Mouse (Mus musculus) neural tube, embryonic 13.5 days (tissue): ENCODE data around the gene Dis3l2. TPM values are rescaled to one million over a fixed set of nuclear protein-coding genes. Genes with fewer than 3 reads are reported as not detected.

Source experiments
- ATAC-seq: fragments of 200-750 bp; cut with Nextera tagmentation; 2 replicates; pipeline ENCODE4 v1.8.0; 2017; ENCODE audit warnings: low read depth, mild to moderate bottlenecking, moderate TSS enrichment, moderate library complexity
- H3K27ac ChIP-seq: fragments of 300-500 bp; sonication (generic); replicated peaks from 2 replicates; pipeline ENCODE4 v1.5.1; 2015; ENCODE audit warnings: moderate library complexity, mild to moderate bottlenecking, inconsistent platforms
- H3K27me3 ChIP-seq: fragments of 300-500 bp; sonication (generic); 2 replicates; pipeline ENCODE4 v1.6.1; 2015; ENCODE audit warnings: mild to moderate bottlenecking, inconsistent platforms
- H3K36me3 ChIP-seq: fragments of 300-500 bp; sonication (generic); 2 replicates; pipeline ENCODE4 v1.6.1; 2015; ENCODE audit warnings: mild to moderate bottlenecking, inconsistent platforms
- H3K4me1 ChIP-seq: fragments of 300-500 bp; sonication (generic); replicated peaks from 2 replicates; pipeline ENCODE4 v1.6.1; 2015; ENCODE audit warnings: inconsistent platforms
- H3K4me2 ChIP-seq: fragments of 300-500 bp; sonication (generic); 2 replicates; pipeline ENCODE4 v1.6.1; 2015; ENCODE audit warnings: inconsistent platforms, mild to moderate bottlenecking, moderate library complexity
- H3K4me3 ChIP-seq: fragments of 300-500 bp; sonication (generic); 2 replicates; pipeline ENCODE4 v1.5.1; 2015; ENCODE audit warnings: mild to moderate bottlenecking, inconsistent platforms
- H3K9ac ChIP-seq: fragments of 300-500 bp; sonication (generic); 2 replicates; pipeline ENCODE4 v1.6.1; 2015; ENCODE audit warnings: moderate library complexity, mild to moderate bottlenecking, inconsistent platforms
- H3K9me3 ChIP-seq: fragments of 300-500 bp; sonication (generic); 2 replicates; pipeline ENCODE4 v1.6.1; 2016; ENCODE audit warnings: inconsistent platforms
- WGBS: fragments of 180-500 bp; shearing (Covaris S2); methylation state at CpG from one replicate; pipeline ENCODE4 v1.1.7; 2015; 5-methylcytosine and 5-hydroxymethylcytosine counted together
- polyA plus RNA-seq: library from polyadenylated mRNA; unstranded; fragments of >200 nt; fragmentation: Nextera tagmentation; extraction: Ambion mirVana; gene quantifications from 2 replicates; pipeline ENCODE4 v1.2.1, GENCODE M21; 2015

Dis3l2 gene
- polyA plus RNA-seq, 1 experiment from 2014 or later: 35.5 TPM

DNA sequence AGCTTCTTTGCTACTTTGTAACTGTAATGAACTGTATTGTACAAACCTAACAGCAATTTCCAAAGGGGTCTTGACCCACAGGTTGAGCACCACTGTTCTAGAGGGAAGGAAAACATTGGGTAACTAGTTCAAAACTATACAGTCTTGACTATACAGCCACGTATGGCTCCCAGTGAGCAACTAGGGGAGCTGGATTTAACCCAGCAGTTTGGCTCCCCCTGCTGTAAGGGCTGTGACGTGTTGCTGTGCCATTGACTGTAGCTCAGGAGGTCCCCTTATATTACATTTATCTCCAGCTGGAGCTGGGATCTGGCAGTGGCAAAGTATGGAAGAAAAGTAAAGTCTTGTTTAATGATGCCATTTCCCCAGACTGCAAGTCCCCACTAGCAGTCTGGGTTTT is 4.9 kb upstream of the Dis3l2 start:
- WGBS: 39% methylated on average over 2 of the region's 2 CpGs
- no peak overlapping the region for H3K4me3 ChIP-seq

DNA sequence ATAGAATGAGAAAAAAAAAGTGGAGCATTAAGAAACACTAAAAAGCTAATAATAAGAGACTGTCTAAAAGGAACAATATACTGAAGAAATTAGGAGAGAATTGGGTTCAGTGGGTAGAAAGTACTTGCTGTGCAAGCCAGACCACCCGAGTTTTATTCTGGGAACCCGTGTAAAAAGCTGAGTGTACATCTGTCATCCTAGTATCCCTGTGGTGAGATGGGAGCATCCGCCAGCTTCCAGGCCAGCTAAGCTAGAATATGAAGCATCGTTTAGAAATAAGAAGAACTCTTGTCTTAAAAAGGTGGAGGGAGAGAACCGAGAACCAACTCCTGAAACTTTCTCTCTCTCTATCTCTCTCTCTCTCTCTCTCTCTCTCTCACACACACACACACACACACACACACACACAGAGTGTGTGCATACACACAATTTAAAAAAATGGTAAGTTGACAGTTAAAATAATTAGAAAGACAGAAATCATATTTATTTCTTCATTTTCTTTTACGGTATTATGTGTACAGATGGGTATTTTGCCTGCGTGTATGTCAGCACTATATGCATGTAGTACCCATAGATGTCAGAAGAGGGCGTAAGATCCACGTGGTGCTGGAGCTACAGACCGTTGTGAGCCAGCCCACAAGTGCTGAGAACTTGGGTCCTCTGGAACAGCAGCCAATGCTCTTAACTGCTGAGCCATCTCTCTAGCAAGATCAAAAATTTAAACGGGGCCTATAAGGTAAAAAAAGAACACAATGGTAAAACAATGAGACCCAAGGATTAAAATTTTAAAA is 4.1 kb upstream of the Dis3l2 start:
- no peaks in the 10 kb centered on the region for H3K9me3 ChIP-seq
- H3K9ac ChIP-seq: no peak overlapping the region
- H3K4me3 ChIP-seq: no peak overlapping the region
- H3K36me3 ChIP-seq: no peaks in the 10 kb centered on the region
- H3K27me3 ChIP-seq: no peaks in the 10 kb centered on the region
- WGBS: 69% methylated on average over 11 of the region's 11 CpGs
- no peak overlapping the region for H3K4me2 ChIP-seq
- H3K27ac ChIP-seq: no peak overlapping the region
- no peak for ATAC-seq
- H3K4me1 ChIP-seq: peaks cover 11% of the 10 kb centered on the region

More for the DNA sequence above, 4.9 kb upstream of the Dis3l2 start:
- Histone ChIP-seq H3K36me3 (no peaks in the 10 kb centered on the region), H3K9me3 (no peaks in the 10 kb centered on the region), H3K27ac (no peak overlapping the region), H3K27me3 (no peaks in the 10 kb centered on the region), H3K4me1 (peaks cover 6% of the 10 kb centered on the region), H3K9ac (no peak overlapping the region), H3K4me2 (no peak overlapping the region)
- no peak for ATAC-seq

DNA sequence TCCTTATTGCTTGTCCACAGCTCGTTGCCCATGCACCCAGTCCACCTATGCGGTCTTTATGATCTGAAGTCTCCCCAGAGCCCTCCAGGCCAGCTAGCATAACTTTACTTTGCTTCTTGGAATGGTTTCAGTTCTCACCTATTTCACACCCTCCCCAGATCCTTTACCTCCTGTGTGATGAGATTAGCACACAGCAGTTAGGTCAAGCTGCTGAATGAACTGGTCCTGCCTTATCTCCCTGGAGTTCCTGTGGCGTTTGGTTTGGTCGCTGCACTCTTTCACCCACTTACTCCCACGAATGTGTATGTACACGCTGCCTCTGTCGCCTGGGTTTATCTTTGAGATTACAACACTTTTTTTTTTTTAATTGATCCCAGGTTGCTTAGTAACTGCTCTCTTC is 3.2 kb upstream of the Dis3l2 start:
- Histone ChIP-seq H3K36me3 (no peaks in the 10 kb centered on the region), H3K9ac (no peak overlapping the region), H3K27me3 (no peaks in the 10 kb centered on the region), H3K27ac (no peak overlapping the region), H3K9me3 (no peaks in the 10 kb centered on the region), H3K4me3 (no peak overlapping the region), H3K4me1 (peaks cover 19% of the 10 kb centered on the region), H3K4me2 (no peak overlapping the region)
- ATAC-seq: no peak
- WGBS: 91% methylated on average over 7 of the region's 7 CpGs

DNA sequence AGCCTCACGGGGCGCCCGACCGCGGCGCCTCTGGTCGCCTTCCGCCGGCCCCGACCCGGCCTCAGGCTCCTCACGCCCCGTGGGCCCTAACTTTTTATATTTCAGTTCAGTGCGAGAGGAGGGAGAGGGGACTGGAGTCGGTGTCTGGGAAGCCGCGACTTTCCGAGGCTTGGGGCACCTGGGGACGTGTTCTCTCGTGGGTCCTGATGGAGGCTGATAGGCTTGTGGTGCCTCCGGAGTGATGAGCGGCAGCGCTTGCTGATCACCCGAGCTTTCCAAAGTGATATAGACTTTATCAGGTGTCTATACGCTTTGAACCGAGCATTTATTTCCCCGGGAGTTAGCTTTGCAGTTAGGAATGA is 338 bp downstream of the Dis3l2 start:
- peak overlapping the region; percentile 82 for H3K4me3 ChIP-seq
- ATAC-seq: no peak; the same call in 1 of the 2 replicates
- H3K4me1 ChIP-seq: peaks cover 27% of the 10 kb centered on the region
- peak overlapping the region; percentile 93 for H3K9ac ChIP-seq
- H3K27me3 ChIP-seq: no peaks in the 10 kb centered on the region
- peak overlapping the region; percentile 68 for H3K4me2 ChIP-seq
- H3K27ac ChIP-seq: peak overlapping the region; percentile 91
- H3K36me3 ChIP-seq: no peaks in the 10 kb centered on the region
- under 1% methylated on average over 27 of the region's 27 CpGs for WGBS
- H3K9me3 ChIP-seq: no peaks in the 10 kb centered on the region

DNA sequence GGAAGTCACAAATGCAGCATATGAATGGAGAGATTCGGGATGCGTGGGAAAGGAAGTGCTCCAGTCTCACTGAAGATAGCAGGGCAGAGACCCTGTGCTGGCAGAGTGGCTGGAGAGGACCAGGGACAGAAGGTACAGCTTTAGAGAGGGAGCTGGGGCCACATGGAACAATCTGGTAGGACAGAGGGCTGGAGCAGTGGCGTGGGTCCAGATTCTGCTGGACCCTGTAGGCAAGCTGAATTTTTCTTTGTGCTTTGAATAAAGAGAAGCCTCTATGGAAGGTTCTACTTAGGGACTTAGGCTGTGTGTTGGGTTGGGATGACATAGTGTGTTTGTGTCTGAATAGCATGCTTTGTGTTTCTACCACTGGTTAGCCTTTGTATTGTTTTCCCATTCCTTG is 1.9 kb downstream of the Dis3l2 start:
- Histone ChIP-seq H3K4me2 (0 out of 2 replicates have a peak overlapping the region, but pooled peaks have one; percentile 68), H3K4me1 (peaks cover 27% of the 10 kb centered on the region), H3K27ac (no peak overlapping the region), H3K27me3 (no peaks in the 10 kb centered on the region), H3K9ac (peak overlapping the region; percentile 34; the same call in 1 of the 2 replicates), H3K4me3 (0 out of 2 replicates have a peak overlapping the region, but pooled peaks have one; percentile 4), H3K9me3 (no peaks in the 10 kb centered on the region), H3K36me3 (no peaks in the 10 kb centered on the region)
- no peak for ATAC-seq
- WGBS: 77% methylated on average over 3 of the region's 3 CpGs

DNA sequence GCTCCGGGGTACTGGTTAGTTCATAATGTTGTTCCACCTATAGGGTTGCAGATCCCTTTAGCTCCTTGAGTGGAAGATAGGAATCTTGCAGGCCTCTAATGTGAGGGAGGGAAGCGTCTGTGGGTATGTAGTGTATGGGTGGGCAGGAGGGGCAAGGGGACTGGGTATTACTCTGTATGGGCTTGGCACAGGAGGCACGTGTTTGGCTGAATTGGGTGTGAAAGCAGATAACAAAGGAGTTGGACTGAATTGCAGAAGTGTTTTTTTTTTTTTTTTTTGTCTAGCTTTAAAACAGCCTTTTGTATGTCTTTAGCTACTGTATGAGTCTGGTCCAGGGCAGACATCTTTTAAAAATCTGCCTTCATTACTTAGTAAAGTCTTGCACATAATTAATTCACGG is 5.9 kb downstream of the Dis3l2 start:
- no peaks in the 10 kb centered on the region for H3K9me3 ChIP-seq
- no peaks in the 10 kb centered on the region for H3K36me3 ChIP-seq
- H3K4me1 ChIP-seq: peaks cover 17% of the 10 kb centered on the region
- 67% methylated on average over 4 of the region's 4 CpGs for WGBS
- no peaks in the 10 kb centered on the region for H3K27me3 ChIP-seq
- no peak overlapping the region for H3K27ac ChIP-seq
- no peak overlapping the region for H3K4me3 ChIP-seq
- no peak for ATAC-seq
- no peak overlapping the region for H3K9ac ChIP-seq
- no peak overlapping the region for H3K4me2 ChIP-seq

DNA sequence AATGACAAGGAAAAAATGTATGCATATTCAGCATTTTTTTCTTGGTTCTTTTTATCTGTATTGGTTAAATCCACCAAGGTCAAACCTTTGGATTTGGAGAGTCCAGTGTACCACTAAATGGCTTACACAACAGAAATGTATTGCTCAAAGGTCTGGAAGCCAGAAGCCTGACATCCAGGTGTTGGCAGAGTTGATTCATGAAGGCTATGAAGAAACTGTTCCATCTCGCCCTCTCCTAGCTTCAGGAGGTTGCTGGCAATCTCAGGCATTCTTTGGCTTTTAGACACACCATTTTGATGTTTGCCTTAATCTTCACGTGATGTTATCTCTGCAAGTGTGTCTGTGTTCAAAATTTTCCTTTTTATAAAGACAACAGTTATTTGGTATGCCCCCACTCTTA is 8.4 kb downstream of the Dis3l2 start:
- H3K4me3 ChIP-seq: no peak overlapping the region
- H3K27me3 ChIP-seq: no peaks in the 10 kb centered on the region
- H3K36me3 ChIP-seq: no peaks in the 10 kb centered on the region
- no peak overlapping the region for H3K4me2 ChIP-seq
- ATAC-seq: no peak
- 97% methylated on average over 2 of the region's 2 CpGs for WGBS
- no peaks in the 10 kb centered on the region for H3K4me1 ChIP-seq
- H3K9me3 ChIP-seq: no peaks in the 10 kb centered on the region
- H3K9ac ChIP-seq: no peak overlapping the region
- no peak overlapping the region for H3K27ac ChIP-seq

DNA sequence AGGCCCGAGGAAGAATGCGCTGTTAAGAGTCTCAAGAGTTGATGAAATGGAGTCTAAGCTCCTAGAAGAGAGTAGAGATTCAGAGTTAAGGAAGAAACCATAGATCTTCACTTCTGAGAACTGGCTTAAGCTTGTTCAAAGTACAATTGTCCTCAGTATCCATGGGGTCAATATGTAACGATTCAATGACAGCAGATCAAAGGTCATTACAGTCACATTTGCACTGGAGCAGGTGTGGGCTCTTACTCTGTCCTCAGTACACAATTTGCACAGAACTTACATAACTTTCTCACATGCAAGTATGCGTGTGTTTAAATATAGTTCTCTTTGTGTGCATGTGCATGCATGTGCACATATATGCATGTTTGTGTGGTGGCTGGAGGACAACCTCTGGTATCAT is 9.4 kb downstream of the Dis3l2 start:
- Histone ChIP-seq H3K4me3 (no peak overlapping the region), H3K27ac (no peak overlapping the region), H3K9me3 (no peaks in the 10 kb centered on the region), H3K4me2 (no peak overlapping the region), H3K36me3 (no peaks in the 10 kb centered on the region), H3K4me1 (no peaks in the 10 kb centered on the region), H3K27me3 (no peaks in the 10 kb centered on the region), H3K9ac (no peak overlapping the region)
- WGBS: 94% methylated on average over 4 of the region's 4 CpGs
- ATAC-seq: no peak

DNA sequence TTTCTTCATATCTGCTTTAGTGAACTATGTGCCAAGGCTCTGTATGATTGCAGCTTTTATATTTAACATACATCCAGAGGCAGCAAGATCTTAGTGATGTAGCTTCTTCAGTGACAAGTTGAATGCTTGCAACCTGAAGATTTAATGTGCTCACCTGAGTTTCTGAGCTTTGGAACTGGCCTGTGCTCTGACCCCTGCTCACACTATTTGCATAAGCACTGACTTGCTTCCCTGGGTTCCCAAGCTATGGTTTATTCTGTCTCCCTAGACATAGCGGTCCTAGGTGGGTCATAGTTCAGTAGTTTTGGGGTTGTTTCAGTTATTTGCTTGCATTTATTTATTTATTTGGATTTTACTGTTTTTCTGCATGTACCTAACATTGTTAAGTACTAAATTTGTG is 14.6 kb downstream of the Dis3l2 start:
- Histone ChIP-seq H3K4me2 (no peak overlapping the region), H3K36me3 (no peaks in the 10 kb centered on the region), H3K27ac (no peak overlapping the region), H3K27me3 (no peaks in the 10 kb centered on the region), H3K9me3 (no peaks in the 10 kb centered on the region), H3K4me1 (no peaks in the 10 kb centered on the region), H3K9ac (no peak overlapping the region), H3K4me3 (no peak overlapping the region)
- WGBS: 96% methylated on average over 1 of the region's 1 CpGs
- no peak for ATAC-seq

DNA sequence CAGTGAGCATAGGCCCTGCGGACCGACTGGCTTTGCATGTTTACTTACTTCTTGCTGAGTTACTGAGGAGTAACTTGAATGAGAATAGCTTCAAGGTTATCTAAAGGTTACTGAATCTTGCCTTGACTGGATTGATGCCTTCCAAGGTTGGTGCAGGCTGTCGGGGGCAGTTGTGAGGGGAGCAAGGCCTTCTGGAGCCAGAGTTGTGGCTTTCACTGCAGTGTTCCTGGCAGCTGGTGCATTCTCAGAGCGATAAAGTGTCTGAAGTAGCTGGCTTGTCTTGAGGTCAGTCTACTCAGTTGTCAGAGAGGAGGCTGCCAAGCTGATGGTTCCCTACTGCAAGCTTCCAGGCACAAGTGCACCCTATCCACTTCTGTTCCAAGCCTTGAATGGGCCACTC is 15.8 kb downstream of the Dis3l2 start:
- ATAC-seq: no peak
- no peak overlapping the region for H3K27ac ChIP-seq
- H3K27me3 ChIP-seq: no peaks in the 10 kb centered on the region
- no peaks in the 10 kb centered on the region for H3K4me1 ChIP-seq
- H3K9ac ChIP-seq: no peak overlapping the region
- H3K9me3 ChIP-seq: no peaks in the 10 kb centered on the region
- 88% methylated on average over 4 of the region's 4 CpGs for WGBS
- no peaks in the 10 kb centered on the region for H3K36me3 ChIP-seq
- no peak overlapping the region for H3K4me2 ChIP-seq
- H3K4me3 ChIP-seq: no peak overlapping the region

DNA sequence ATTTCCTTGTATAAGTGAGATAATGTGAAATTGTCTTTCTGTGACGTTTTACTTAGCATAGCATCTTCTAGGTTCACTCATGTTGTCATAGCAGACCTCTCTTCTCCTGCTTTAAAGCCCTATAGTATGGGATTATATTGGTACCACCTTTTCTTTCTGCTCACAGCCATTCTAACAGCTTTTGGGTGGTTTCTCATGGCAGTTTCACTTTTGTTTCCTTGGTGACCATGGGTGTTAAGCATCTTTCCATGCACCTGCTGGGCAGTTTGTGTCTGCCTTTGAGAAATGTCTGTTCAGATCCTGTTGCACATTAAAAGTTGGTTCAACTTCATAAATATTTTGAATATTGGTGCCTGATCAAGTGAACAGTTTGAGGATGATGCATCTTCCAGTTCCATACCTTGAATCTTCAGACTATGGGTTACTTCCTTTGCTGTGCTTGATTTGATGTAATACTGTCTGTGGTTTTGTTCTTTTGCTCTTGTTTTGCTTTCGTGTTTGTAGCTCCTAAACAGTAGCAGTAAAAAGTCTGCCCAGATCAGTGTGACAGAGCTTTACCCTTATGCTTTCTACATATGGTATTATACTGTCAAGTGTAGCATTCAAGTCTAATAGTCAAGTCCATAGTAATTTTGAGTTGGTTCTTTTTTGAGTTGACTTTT is 29.7 kb downstream of the Dis3l2 start:
- H3K9ac ChIP-seq: no peak overlapping the region
- no peak overlapping the region for H3K27ac ChIP-seq
- no peaks in the 10 kb centered on the region for H3K9me3 ChIP-seq
- no peak overlapping the region for H3K4me3 ChIP-seq
- no peaks in the 10 kb centered on the region for H3K4me1 ChIP-seq
- H3K4me2 ChIP-seq: no peak overlapping the region
- H3K36me3 ChIP-seq: no peaks in the 10 kb centered on the region
- no peaks in the 10 kb centered on the region for H3K27me3 ChIP-seq
- 74% methylated on average over 2 of the region's 2 CpGs for WGBS
- ATAC-seq: no peak

DNA sequence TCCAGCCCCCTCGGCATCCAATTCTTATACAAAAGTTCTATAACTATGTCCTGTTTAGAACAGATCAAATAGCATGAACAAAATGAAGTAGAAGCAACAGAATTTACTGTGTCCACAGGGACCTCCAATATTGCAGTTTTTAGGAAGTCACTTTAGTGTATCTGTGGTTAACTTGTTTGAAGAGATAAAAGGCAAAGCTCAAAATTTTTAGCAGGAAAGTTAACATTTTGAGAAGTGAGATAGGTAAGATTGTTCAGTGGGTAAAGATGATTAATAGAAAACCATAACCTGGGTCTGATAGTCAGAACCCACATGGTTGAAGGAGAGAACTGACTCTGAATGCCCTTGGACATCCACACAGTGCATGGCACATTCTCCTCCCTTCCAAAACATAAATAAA is 32.8 kb downstream of the Dis3l2 start:
- Histone ChIP-seq H3K9me3 (no peaks in the 10 kb centered on the region), H3K27ac (no peak overlapping the region), H3K9ac (no peak overlapping the region), H3K36me3 (no peaks in the 10 kb centered on the region), H3K4me1 (no peaks in the 10 kb centered on the region), H3K27me3 (no peaks in the 10 kb centered on the region), H3K4me2 (no peak overlapping the region), H3K4me3 (no peak overlapping the region)
- no peak for ATAC-seq
- WGBS: 94% methylated on average over 1 of the region's 1 CpGs
